Mouse (Mus musculus) limb, embryonic 11.5 days (tissue): ENCODE data around the gene Smim5. TPM values are rescaled to one million over a fixed set of nuclear protein-coding genes. Genes with fewer than 3 reads are reported as not detected.

Experiments
- ATAC-seq: fragments of 200-750 bp; cut with Nextera tagmentation; 2 replicates; pipeline ENCODE4 v1.8.0; 2017; ENCODE audit warnings: low read depth; ENCODE audit not compliant: insufficient number of reproducible peaks, low FRiP score, low TSS enrichment
- DNase-seq: peaks from one replicate; pipeline ENCODE4 v3.0.0-alpha.2; 2015; ENCODE audit warnings: low spot score
- H3K27ac ChIP-seq: fragments of 300-500 bp; sonication (generic); replicated peaks from 2 replicates; pipeline ENCODE4 v1.5.1; 2014; ENCODE audit warnings: low read depth, mild to moderate bottlenecking, low read length
- H3K27me3 ChIP-seq: fragments of 300-500 bp; sonication (generic); 2 replicates; pipeline ENCODE4 v1.6.1; 2014; ENCODE audit warnings: mild to moderate bottlenecking, low read length, mixed read lengths; ENCODE audit not compliant: control insufficient read depth, insufficient read depth
- H3K36me3 ChIP-seq: fragments of 300-500 bp; sonication (generic); 2 replicates; pipeline ENCODE4 v1.6.1; 2014; ENCODE audit warnings: mild to moderate bottlenecking, low read length, moderate library complexity, mixed read lengths; ENCODE audit not compliant: control insufficient read depth, insufficient read depth
- H3K4me1 ChIP-seq: fragments of 300-500 bp; sonication (generic); 2 replicates; pipeline ENCODE4 v1.6.1; 2014; ENCODE audit warnings: low read length, mixed read lengths; ENCODE audit not compliant: control insufficient read depth, insufficient read depth
- H3K4me2 ChIP-seq: fragments of 300-500 bp; sonication (generic); 2 replicates; pipeline ENCODE4 v1.6.1; 2014; ENCODE audit warnings: low read depth, mild to moderate bottlenecking, moderate library complexity; ENCODE audit not compliant: severe bottlenecking
- H3K4me3 ChIP-seq: fragments of 300-500 bp; sonication (generic); 2 replicates; pipeline ENCODE4 v1.5.1; 2014; ENCODE audit warnings: low read depth, low read length
- H3K9ac ChIP-seq: fragments of 300-500 bp; sonication (generic); 2 replicates; pipeline ENCODE4 v1.6.1; 2014; ENCODE audit warnings: mild to moderate bottlenecking, low read length
- H3K9me3 ChIP-seq: fragments of 300-500 bp; sonication (generic); 2 replicates; pipeline ENCODE4 v1.6.1; 2016; ENCODE audit warnings: low read length; ENCODE audit not compliant: control insufficient read depth
- WGBS: fragments of 180-500 bp; shearing (Covaris S2); extraction: QIAGEN DNeasy Blood & Tissue Kit; methylation state at CpG from one replicate; pipeline ENCODE4 v1.1.7; 2014; 5-methylcytosine and 5-hydroxymethylcytosine counted together
- polyA plus RNA-seq: library from polyadenylated mRNA; unstranded; fragments of >200 nt; fragmentation: Nextera tagmentation; extraction: Ambion mirVana; gene quantifications from 2 replicates; pipeline ENCODE4 v1.2.1, GENCODE M21; 2014

Smim5 gene
- polyA plus RNA-seq, 1 experiment from 2014 or later, result 1.3 TPM

GRCm38 (mm10) chr11:115872437-115872836 is 27.3 kb upstream of the Smim5 start:
- 44% methylated on average over 4 of the region's 4 CpGs for WGBS
- H3K27me3 ChIP-seq, result no peaks in the 10 kb centered on the region
- DNase-seq (no peak), ATAC-seq (no peak)
- no peaks in the 10 kb centered on the region for H3K36me3 ChIP-seq
- H3K27ac ChIP-seq, result no peak overlapping the region
- no peak overlapping the region for H3K4me2 ChIP-seq
- H3K4me3 ChIP-seq, result no peak overlapping the region
- H3K9ac ChIP-seq, result no peak overlapping the region
- 0 out of 2 replicates have a peak, but pooled peaks cover 3% of the 10 kb centered on the region for H3K4me1 ChIP-seq
- H3K9me3 ChIP-seq, result no peaks in the 10 kb centered on the region

DNA sequence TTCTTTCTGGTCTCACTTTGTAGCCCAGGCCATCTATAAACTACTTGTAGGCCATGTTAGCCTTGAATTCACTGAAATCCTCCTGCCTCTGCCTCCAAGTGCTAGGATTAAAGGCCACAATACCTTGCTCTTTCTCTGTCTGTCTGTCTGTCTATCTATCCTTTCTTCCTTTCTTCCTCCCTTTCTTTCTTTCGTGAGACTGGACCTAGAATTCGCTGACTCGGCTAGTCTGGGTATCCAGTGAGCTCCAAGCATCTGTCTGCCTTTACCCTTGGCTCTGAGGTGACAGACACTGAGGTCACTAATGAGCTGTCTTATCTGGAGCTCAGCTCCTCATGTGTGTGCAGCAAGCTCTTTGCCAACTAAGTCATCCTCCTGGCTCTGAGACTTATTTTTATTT is 23.8 kb upstream of the Smim5 start:
- ATAC-seq, result no peak
- 93% methylated on average over 3 of the region's 3 CpGs for WGBS

GRCm38 (mm10) chr11:115876438-115876837 is 23.3 kb upstream of the Smim5 start:
- Histone ChIP-seq H3K27ac (no peak overlapping the region), H3K9ac (no peak overlapping the region), H3K9me3 (no peaks in the 10 kb centered on the region), H3K27me3 (no peaks in the 10 kb centered on the region), H3K4me3 (no peak overlapping the region), H3K36me3 (no peaks in the 10 kb centered on the region), H3K4me2 (no peak overlapping the region), H3K4me1 (0 out of 2 replicates have a peak, but pooled peaks cover 3% of the 10 kb centered on the region)
- 71% methylated on average over 5 of the region's 5 CpGs for WGBS
- ATAC-seq, result no peak
- DNase-seq, result no peak

More for the DNA sequence above, 23.8 kb upstream of the Smim5 start:
- Histone ChIP-seq H3K4me2 (no peak overlapping the region), H3K4me3 (no peak overlapping the region), H3K27ac (no peak overlapping the region), H3K9ac (no peak overlapping the region), H3K27me3 (no peaks in the 10 kb centered on the region), H3K4me1 (0 out of 2 replicates have a peak, but pooled peaks cover 3% of the 10 kb centered on the region), H3K36me3 (no peaks in the 10 kb centered on the region), H3K9me3 (no peaks in the 10 kb centered on the region)
- no peak for DNase-seq

- 44% methylated on average over 6 of the region's 6 CpGs for WGBS
- Histone ChIP-seq H3K9ac (no peak overlapping the region), H3K4me1 (0 out of 2 replicates have a peak, but pooled peaks cover 3% of the 10 kb centered on the region), H3K9me3 (no peaks in the 10 kb centered on the region), H3K27ac (no peak overlapping the region), H3K27me3 (0 out of 2 replicates have a peak, but pooled peaks cover 3% of the 10 kb centered on the region), H3K4me2 (no peak overlapping the region), H3K4me3 (no peak overlapping the region), H3K36me3 (no peaks in the 10 kb centered on the region)
- ATAC-seq, result no peak
- DNase-seq, result no peak
These were observed 22.5 kb upstream of the Smim5 start for GRCm38 (mm10) chr11:115877174-115877755.

GRCm38 (mm10) chr11:115878071-115878470 is 21.7 kb upstream of the Smim5 start:
- no peak overlapping the region for H3K4me2 ChIP-seq
- ATAC-seq, result no peak
- no peaks in the 10 kb centered on the region for H3K36me3 ChIP-seq
- peaks cover 9% of the 10 kb centered on the region for H3K27me3 ChIP-seq
- DNase-seq, result no peak
- no peak overlapping the region for H3K27ac ChIP-seq
- H3K9me3 ChIP-seq, result no peaks in the 10 kb centered on the region
- WGBS, result 77% methylated on average over 8 of the region's 8 CpGs
- H3K4me3 ChIP-seq, result no peak overlapping the region
- H3K4me1 ChIP-seq, result 0 out of 2 replicates have a peak, but pooled peaks cover 3% of the 10 kb centered on the region
- H3K9ac ChIP-seq, result no peak overlapping the region

DNA sequence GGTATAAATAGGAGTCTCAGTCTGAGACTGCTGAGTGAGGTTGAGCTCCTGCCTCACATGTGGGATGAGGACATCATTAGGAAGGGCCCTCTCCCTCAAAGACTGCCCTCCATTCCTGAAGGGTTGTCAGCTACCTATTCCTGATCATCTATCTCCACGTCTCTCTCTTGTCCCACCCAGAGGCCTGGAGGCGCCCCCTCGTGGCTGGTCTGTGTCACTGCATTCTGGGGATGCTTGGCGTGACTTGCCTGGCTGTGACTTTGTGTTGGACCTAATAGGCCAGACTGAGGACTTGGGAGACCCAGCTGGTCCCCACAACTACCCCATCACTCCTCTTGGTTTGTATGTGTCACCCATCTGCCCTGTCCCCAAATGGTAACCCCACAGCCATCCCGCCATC is 18.8 kb upstream of the Smim5 start:
- DNase-seq, result peak; percentile 49
- no peaks in the 10 kb centered on the region for H3K9me3 ChIP-seq
- H3K36me3 ChIP-seq, result no peaks in the 10 kb centered on the region
- no peak overlapping the region for H3K4me2 ChIP-seq
- no peak overlapping the region for H3K9ac ChIP-seq
- no peak overlapping the region for H3K27ac ChIP-seq
- peaks cover 10% of the 10 kb centered on the region for H3K27me3 ChIP-seq
- H3K4me1 ChIP-seq, result 0 out of 2 replicates have a peak, but pooled peaks cover 3% of the 10 kb centered on the region
- H3K4me3 ChIP-seq, result no peak overlapping the region
- ATAC-seq, result no peak
- 22% methylated on average over 5 of the region's 5 CpGs for WGBS

GRCm38 (mm10) chr11:115883251-115883650 is 16.5 kb upstream of the Smim5 start:
- ATAC-seq (no peak), DNase-seq (no peak)
- 29% methylated on average over 15 of the region's 17 CpGs for WGBS
- Histone ChIP-seq H3K4me2 (no peak overlapping the region), H3K4me3 (no peak overlapping the region), H3K9ac (no peak overlapping the region), H3K36me3 (no peaks in the 10 kb centered on the region), H3K9me3 (no peaks in the 10 kb centered on the region), H3K27me3 (peaks cover 10% of the 10 kb centered on the region), H3K4me1 (no peaks in the 10 kb centered on the region), H3K27ac (no peak overlapping the region)

GRCm38 (mm10) chr11:115884361-115884760 is 15.4 kb upstream of the Smim5 start:
- H3K9ac ChIP-seq, result no peak overlapping the region
- H3K27me3 ChIP-seq, result peaks cover 10% of the 10 kb centered on the region
- ATAC-seq, result no peak
- no peaks in the 10 kb centered on the region for H3K36me3 ChIP-seq
- WGBS, result 99% methylated on average over 3 of the region's 3 CpGs
- no peaks in the 10 kb centered on the region for H3K9me3 ChIP-seq
- no peak overlapping the region for H3K4me3 ChIP-seq
- H3K4me2 ChIP-seq, result no peak overlapping the region
- no peak overlapping the region for H3K27ac ChIP-seq
- H3K4me1 ChIP-seq, result no peaks in the 10 kb centered on the region
- no peak for DNase-seq

- no peaks in the 10 kb centered on the region for H3K9me3 ChIP-seq
- H3K27ac ChIP-seq, result no peak overlapping the region
- H3K4me3 ChIP-seq, result no peak overlapping the region
- 75% methylated on average over 11 of the region's 11 CpGs for WGBS
- H3K4me2 ChIP-seq, result no peak overlapping the region
- DNase-seq (no peak), ATAC-seq (no peak)
- peaks cover 10% of the 10 kb centered on the region for H3K27me3 ChIP-seq
- H3K36me3 ChIP-seq, result no peaks in the 10 kb centered on the region
- no peaks in the 10 kb centered on the region for H3K4me1 ChIP-seq
- H3K9ac ChIP-seq, result no peak overlapping the region
These were observed 14.5 kb upstream of the Smim5 start for GRCm38 (mm10) chr11:115885281-115885680.
